ENCODE assay signal across 24 mouse cellular contexts in the genomic region with DNA sequence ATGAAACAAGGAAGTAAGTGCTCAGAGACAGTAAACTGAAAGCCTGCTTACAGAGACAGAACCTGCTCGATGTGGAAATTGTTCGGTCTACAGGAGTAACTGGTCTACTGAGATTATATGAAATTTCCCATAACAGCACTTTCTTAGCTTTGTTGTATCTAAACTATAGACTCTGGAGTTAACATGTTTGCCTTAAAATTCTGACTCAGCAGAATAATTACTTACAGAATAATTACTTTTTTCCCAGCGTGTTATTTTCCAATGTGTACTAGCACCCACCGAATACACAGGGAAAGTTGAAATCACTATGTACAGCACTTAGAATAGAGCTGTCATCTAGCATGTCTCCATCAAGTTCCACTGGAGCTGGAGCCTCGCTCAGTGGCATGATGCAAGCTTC.
A peak's percentile ranks its signal among the peaks of the same experiment; 100 is the strongest.
DNase-seq lines count a peak whose midpoint lies in the region; ATAC-seq and TF ChIP-seq lines count a peak whose summit lies in the region.
"Had no signal": no experiment of that assay in that cellular context is flagged by ENCODE, and none has a peak within 500 bp of the region (broad histone marks: within the 10 kb centered on the region; RNA-seq: fewer than 3 reads in every experiment).

No protein-coding gene starts in this region.

- H3K9ac ChIP-seq in CH12.LX (ENCODE audit: insufficient read depth, low read depth) (peak overlapping the region; percentile 54), MEL (ENCODE audit: control insufficient read depth, low read depth, low read length, poor library complexity, severe bottlenecking) (peak overlapping the region; percentile 42; the same call in 1 of the 2 replicates)
- H3K9ac ChIP-seq: embryonic facial prominence, embryonic 12.5 days; forebrain, embryonic 12.5 days had no signal

- no peak for TF ChIP-seq RAD21 in CH12.LX (IDR thresholded peaks at IDR 0.05; ENCODE audit: low read depth, low read length)
- no peak for TF ChIP-seq RAD21 in MEL (IDR thresholded peaks at IDR 0.05; ENCODE audit: low read depth, low read length)

- TF ChIP-seq POLR2A in CH12.LX (IDR thresholded peaks at IDR 0.05; ENCODE audit: low read depth, low read length) = no peak
- TF ChIP-seq POLR2A in MEL (IDR thresholded peaks at IDR 0.05; ENCODE audit: control insufficient read depth in 1 of 2, insufficient read depth in 1 of 2, low read depth in 1 of 2, low read length in 2 of 2, poor library complexity in 1 of 2) = no peak

- H3K9me3 ChIP-seq in CH12.LX (replicated peaks; ENCODE audit: low read length) (no peaks in the 10 kb centered on the region), MEL (replicated peaks; ENCODE audit: insufficient read depth, low read length) (no peaks in the 10 kb centered on the region)
- H3K9me3 ChIP-seq: embryonic facial prominence, embryonic 10.5 days; embryonic facial prominence, embryonic 12.5 days; forebrain, embryonic 10.5 days; forebrain, embryonic 12.5 days; G1E had no signal

- H3K4me1 ChIP-seq in CH12.LX (ENCODE audit: control insufficient read depth in 1 of 2, insufficient read depth in 2 of 2) (peaks cover 2 to 17% of the 10 kb centered on the region in 2 experiments), MEL (ENCODE audit: control insufficient read depth in 1 of 2, insufficient read depth in 2 of 2, low read length in 2 of 2) (peaks cover 11 to 24% of the 10 kb centered on the region in 2 experiments)
- H3K4me1 ChIP-seq: forebrain, embryonic 10.5 days had no signal

- TF ChIP-seq EP300 in CH12.LX (IDR thresholded peaks at IDR 0.05; ENCODE audit: low read length) (no peak), MEL (IDR thresholded peaks at IDR 0.05; ENCODE audit: low read depth in 1 of 2, low read length in 2 of 2) (no peak)

- dilution Hi-C loops in CH12.LX (cut with MboI; ENCODE audit: extremely low pct_ligation_motif_present, extremely low pct_unique_long_range_greater_than_20kb, low sequenced_read_pairs) = no loop called here

- H3K36me3 ChIP-seq in CH12.LX (replicated peaks in 1 of 2; ENCODE audit: control insufficient read depth in 1 of 2, insufficient read depth in 1 of 2, low read length in 1 of 2) (peaks cover 7 to 33% of the 10 kb centered on the region in 2 experiments), MEL (ENCODE audit: control insufficient read depth in 1 of 2, insufficient read depth in 2 of 2, low read length in 2 of 2) (peaks cover 0 to 28% of the 10 kb centered on the region in 2 experiments; a peak in 2 of 4 replicates)

- H3K27me3 ChIP-seq in CH12.LX (replicated peaks) (no peaks in the 10 kb centered on the region), MEL (ENCODE audit: control insufficient read depth in 1 of 2, insufficient read depth in 2 of 2, low read length in 2 of 2) (no peaks in the 10 kb centered on the region)
- H3K27me3 ChIP-seq: embryonic facial prominence, embryonic 12.5 days; forebrain, embryonic 12.5 days had no signal

- DNase-seq in heart, adult 11 months = peak; percentile 49
- DNase-seq in heart, adult 8-10 months (ENCODE audit: low spot score) = no peak
- peak; percentile 24 for DNase-seq in CH12.LX (ENCODE audit: extremely low read depth)
- peak; percentile 45 for DNase-seq in MEL (ENCODE audit: low read depth, low spot score)
- DNase-seq in ovary, adult 18-20 months (ENCODE audit: low spot score) = no peak
- no peak for DNase-seq in lung, adult 18-20 months
- no peak for DNase-seq in right cerebral cortex, postnatal 25 days
- DNase-seq: adrenal gland, adult 2 months; adrenal gland, postnatal 10 days; adrenal gland, postnatal 25 days; cerebellum, adult 11-12 months; cerebellum, adult 2 months; cerebellum, adult 9-10 months; cerebellum, postnatal 10 days; cerebellum, postnatal 25 days had no signal

- peak overlapping the region; percentile 67 for H3K4me2 ChIP-seq in CH12.LX (ENCODE audit: insufficient read depth, low read depth, poor library complexity, severe bottlenecking)
- H3K4me2 ChIP-seq: embryonic facial prominence, embryonic 12.5 days; forebrain, embryonic 12.5 days had no signal

- TF ChIP-seq CTCF in CH12.LX (conservative IDR thresholded peaks at IDR 0.05 in 1 of 2, IDR thresholded peaks at IDR 0.05 in 1 of 2; ENCODE audit: low read depth in 2 of 2, low read length in 2 of 2) (no peak), MEL (IDR thresholded peaks at IDR 0.05 in 2 of 3, conservative IDR thresholded peaks at IDR 0.05 in 1 of 3; ENCODE audit: control insufficient read depth in 1 of 3, insufficient read depth in 1 of 3, low read depth in 2 of 3, low read length in 3 of 3, poor library complexity in 1 of 3, severe bottlenecking in 1 of 3) (no peak)

- in situ Hi-C loops in CH12.LX (cut with MboI; ENCODE audit: low pct_ligation_motif_present, low pct_unique_long_range_greater_than_20kb, low sequenced_read_pairs) = no loop called here

- H3K4me3 ChIP-seq in CH12.LX (replicated peaks in 1 of 3; ENCODE audit: low read depth in 2 of 3, low read length in 2 of 3, poor library complexity in 1 of 3) (no peak overlapping the region), MEL (ENCODE audit: control insufficient read depth in 1 of 2, insufficient read depth in 1 of 2, low read depth in 2 of 2, low read length in 2 of 2) (peak overlapping the region in 1 of 2 experiments; percentile 24; a peak in 1 of 4 replicates)
- H3K4me3 ChIP-seq: embryonic facial prominence, embryonic 10.5 days; embryonic facial prominence, embryonic 12.5 days; erythroblast, embryonic 14.5 days; forebrain, embryonic 10.5 days; forebrain, embryonic 12.5 days had no signal

- H3K27ac ChIP-seq in CH12.LX (ENCODE audit: insufficient read depth, low read depth) = no peak overlapping the region
- H3K27ac ChIP-seq in MEL (ENCODE audit: control insufficient read depth, low read depth, low read length) = peak overlapping the region; percentile 27; the same call in 1 of the 2 replicates
- H3K27ac ChIP-seq: embryonic facial prominence, embryonic 10.5 days; embryonic facial prominence, embryonic 12.5 days; forebrain, embryonic 10.5 days; forebrain, embryonic 12.5 days had no signal

- peak; percentile 38; the same call in 1 of the 2 replicates for ATAC-seq in granulocyte monocyte progenitor cell, adult 5-6 weeks (replicated peaks; ENCODE audit: poor library complexity, severe bottlenecking)
- ATAC-seq: forebrain, embryonic 14.5 days; forebrain, embryonic 16.5 days had no signal

- H3K79me2 ChIP-seq in CH12.LX (replicated peaks; ENCODE audit: control insufficient read depth, extremely low read depth, insufficient read depth, poor library complexity, severe bottlenecking) (0 out of 2 replicates have a peak, but pooled peaks cover 3% of the 10 kb centered on the region), MEL (ENCODE audit: control insufficient read depth, insufficient read depth, low read length, poor library complexity) (no peaks in the 10 kb centered on the region)

TF ChIP-seq in CH12.LX, 34 proteins besides CTCF, POLR2A, EP300 and RAD21:
- TF ChIP-seq ZC3H11A (IDR thresholded peaks at IDR 0.05; ENCODE audit: low read depth, low read length) = no peak
- TF ChIP-seq JUN (IDR thresholded peaks at IDR 0.05; ENCODE audit: insufficient read depth, low read depth, low read length) = no peak
- TF ChIP-seq ELF1 (IDR thresholded peaks at IDR 0.05; ENCODE audit: low read depth, low read length) = 0 out of 2 replicates have a peak, but pooled peaks have one; percentile 38
- 0 out of 2 replicates have a peak, but pooled peaks have one; percentile 23 for TF ChIP-seq TBP (conservative IDR thresholded peaks at IDR 0.05; ENCODE audit: low read depth, low read length)
- peak; percentile 81 for TF ChIP-seq MAFK (IDR thresholded peaks at IDR 0.05; ENCODE audit: insufficient replicate concordance, low read length)
- TF ChIP-seq TCF12 (IDR thresholded peaks at IDR 0.05; ENCODE audit: low read depth, low read length) = no peak

TF ChIP-seq in MEL, 35 proteins besides CTCF, POLR2A, EP300 and RAD21:
- TF ChIP-seq MAFK (IDR thresholded peaks at IDR 0.05; ENCODE audit: borderline replicate concordance, low read depth, low read length) (peak; percentile 51; the same call in 1 of the 2 replicates), MYC (IDR thresholded peaks at IDR 0.05; ENCODE audit: low read depth, low read length) (no peak)

Comparison
In these comparisons a context has a peak if more than half of its experiments do, and no peak if none do; other contexts are left out.
1. DNase-seq: peak in heart, adult 11 months (single experiment), CH12.LX (single experiment) and MEL (single experiment); none in heart, adult 8-10 months (single experiment), ovary, adult 18-20 months (single experiment), lung, adult 18-20 months (0 of 2) and right cerebral cortex, postnatal 25 days (single experiment).